In genomic region chr6:72730560-72730849, GRCm38 (mm10) we compare ENCODE assay signal across 8 mouse cellular contexts. TPM values are rescaled to one million over a fixed set of nuclear protein-coding genes. Genes with fewer than 3 reads are reported as not detected.
DNase-seq lines count a peak whose midpoint lies in the region; ATAC-seq and TF ChIP-seq lines count a peak whose summit lies in the region.

No protein-coding gene starts in this region.

- H3K9me3 ChIP-seq in hindbrain, embryonic 13.5 days: no peaks in the 10 kb centered on the region
- H3K9me3 ChIP-seq in midbrain, embryonic 11.5 days (ENCODE audit: control insufficient read depth, low read length): peaks cover 2% of the 10 kb centered on the region; the same call in 1 of the 2 replicates
- H3K9me3 ChIP-seq in liver, embryonic 12.5 days (replicated peaks): no peaks in the 10 kb centered on the region
- no peaks in the 10 kb centered on the region for H3K9me3 ChIP-seq in kidney, embryonic 14.5 days (ENCODE audit: control insufficient read depth, low read length)

- peak; percentile 78 for ATAC-seq in hindbrain, embryonic 13.5 days (ENCODE audit: low FRiP score)
- ATAC-seq in midbrain, embryonic 11.5 days (ENCODE audit: low FRiP score): peak; percentile 89
- ATAC-seq in liver, embryonic 12.5 days: no peak
- ATAC-seq in kidney, embryonic 14.5 days (ENCODE audit: low FRiP score, low TSS enrichment): no peak

- WGBS in hindbrain, embryonic 13.5 days: 12% methylated on average over 8 of the region's 8 CpGs
- WGBS in midbrain, embryonic 11.5 days: 11% methylated on average over 8 of the region's 8 CpGs
- WGBS in liver, embryonic 12.5 days (ENCODE audit: insufficient replicate concordance): 60% methylated on average over 8 of the region's 8 CpGs
- 47% methylated on average over 8 of the region's 8 CpGs for WGBS in kidney, embryonic 14.5 days

- peak overlapping the region; percentile 53 for H3K27ac ChIP-seq in hindbrain, embryonic 13.5 days
- H3K27ac ChIP-seq in midbrain, embryonic 11.5 days (ENCODE audit: low read depth, low read length): peak overlapping the region; percentile 86
- H3K27ac ChIP-seq in liver, embryonic 12.5 days: no peak overlapping the region
- no peak overlapping the region for H3K27ac ChIP-seq in kidney, embryonic 14.5 days (ENCODE audit: low read depth, low read length)

- H3K9ac ChIP-seq in hindbrain, embryonic 13.5 days: no peak overlapping the region
- H3K9ac ChIP-seq in midbrain, embryonic 11.5 days (ENCODE audit: low read length): peak overlapping the region; percentile 2; the same call in 1 of the 2 replicates
- H3K9ac ChIP-seq in liver, embryonic 12.5 days: no peak overlapping the region
- no peak overlapping the region for H3K9ac ChIP-seq in kidney, embryonic 14.5 days (ENCODE audit: low read depth, low read length)

- no peak overlapping the region for H3K4me3 ChIP-seq in hindbrain, embryonic 13.5 days
- no peak overlapping the region for H3K4me3 ChIP-seq in midbrain, embryonic 11.5 days (ENCODE audit: low read depth, low read length)
- no peak overlapping the region for H3K4me3 ChIP-seq in liver, embryonic 12.5 days
- H3K4me3 ChIP-seq in kidney, embryonic 14.5 days (ENCODE audit: low read length): no peak overlapping the region

- DNase-seq in brain, embryonic 14.5 days (ENCODE audit: low read depth): peak; percentile 92
- peak; percentile 84 for DNase-seq in embryo, embryonic 10.5 days (ENCODE audit: low spot score)
- DNase-seq in midbrain, embryonic 11.5 days (ENCODE audit: low spot score, missing footprints): no peak
- DNase-seq in lung, adult 18-20 months: no peak
- DNase-seq in urinary bladder, postnatal 14 days (ENCODE audit: low spot score): no peak

- H3K4me1 ChIP-seq in hindbrain, embryonic 13.5 days (replicated peaks): peaks cover 52% of the 10 kb centered on the region
- H3K4me1 ChIP-seq in midbrain, embryonic 11.5 days (ENCODE audit: control insufficient read depth, insufficient read depth, low read length): peaks cover 37% of the 10 kb centered on the region
- peaks cover 8% of the 10 kb centered on the region for H3K4me1 ChIP-seq in liver, embryonic 12.5 days
- peaks cover 32% of the 10 kb centered on the region for H3K4me1 ChIP-seq in kidney, embryonic 14.5 days (ENCODE audit: control insufficient read depth, insufficient read depth, low read length)

- H3K36me3 ChIP-seq in hindbrain, embryonic 13.5 days: no peaks in the 10 kb centered on the region
- H3K36me3 ChIP-seq in midbrain, embryonic 11.5 days (ENCODE audit: control insufficient read depth, insufficient read depth, low read length): no peaks in the 10 kb centered on the region
- H3K36me3 ChIP-seq in liver, embryonic 12.5 days: no peaks in the 10 kb centered on the region
- no peaks in the 10 kb centered on the region for H3K36me3 ChIP-seq in kidney, embryonic 14.5 days (ENCODE audit: control insufficient read depth, insufficient read depth, low read length)

- no peak for TF ChIP-seq POLR2A in brain, embryonic 14.5 days (IDR thresholded peaks at IDR 0.05; ENCODE audit: borderline replicate concordance, extremely low read depth, insufficient read depth, insufficient read length, poor library complexity, severe bottlenecking)

- H3K4me2 ChIP-seq in hindbrain, embryonic 13.5 days: 0 out of 2 replicates have a peak overlapping the region, but pooled peaks have one; percentile 8
- H3K4me2 ChIP-seq in midbrain, embryonic 11.5 days: peak overlapping the region; percentile 17; the same call in 1 of the 2 replicates
- H3K4me2 ChIP-seq in liver, embryonic 12.5 days: no peak overlapping the region
- H3K4me2 ChIP-seq in kidney, embryonic 14.5 days (replicated peaks; ENCODE audit: low read depth, low read length): no peak overlapping the region

- no peaks in the 10 kb centered on the region for H3K27me3 ChIP-seq in hindbrain, embryonic 13.5 days
- H3K27me3 ChIP-seq in midbrain, embryonic 11.5 days (ENCODE audit: control insufficient read depth, insufficient read depth, low read length): no peaks in the 10 kb centered on the region
- no peaks in the 10 kb centered on the region for H3K27me3 ChIP-seq in liver, embryonic 12.5 days (replicated peaks)
- H3K27me3 ChIP-seq in kidney, embryonic 14.5 days (ENCODE audit: control insufficient read depth, insufficient read depth, low read length): no peaks in the 10 kb centered on the region

- no peak for TF ChIP-seq CTCF in brain, embryonic 14.5 days (IDR thresholded peaks at IDR 0.05; ENCODE audit: borderline replicate concordance, extremely low read depth, insufficient read depth, insufficient read length)

RNA-seq across cellular contexts. Expression of gene Tcf7l1, which starts 58.5 kb away (rescaled TPM):
- polyA plus RNA-seq in brain, embryonic 14.5 days (2012; rRNA removed): 13.1 and 14.5 TPM in 2 replicates
- 7.4 and 8.0 TPM in 2 replicates for polyA plus RNA-seq in hindbrain, embryonic 13.5 days (2015; fragmentation: Nextera tagmentation; extraction: Ambion mirVana)
- 16.7 and 19.8 TPM in 2 replicates for polyA plus RNA-seq in midbrain, embryonic 11.5 days (2014; fragmentation: Nextera tagmentation; extraction: Ambion mirVana)
- polyA plus RNA-seq in liver, embryonic 12.5 days (2016; fragmentation: Nextera tagmentation; extraction: Ambion mirVana): 6.7 and 7.8 TPM in 2 replicates
- polyA plus RNA-seq in kidney, embryonic 14.5 days (2014; fragmentation: Nextera tagmentation; extraction: Ambion mirVana): 38.7 and 48.8 TPM in 2 replicates

Comparison
In these comparisons a context has a peak if more than half of its experiments do, and no peak if none do; other contexts are left out.
1. DNase-seq: peak in brain, embryonic 14.5 days (single experiment) and embryo, embryonic 10.5 days (single experiment); none in midbrain, embryonic 11.5 days (single experiment), lung, adult 18-20 months (0 of 2) and urinary bladder, postnatal 14 days (single experiment).
2. ATAC-seq: peak in hindbrain, embryonic 13.5 days (single experiment) and midbrain, embryonic 11.5 days (single experiment); none in liver, embryonic 12.5 days (single experiment) and kidney, embryonic 14.5 days (single experiment).
3. H3K27ac ChIP-seq: peak in hindbrain, embryonic 13.5 days (single experiment) and midbrain, embryonic 11.5 days (single experiment); none in liver, embryonic 12.5 days (single experiment) and kidney, embryonic 14.5 days (single experiment).
4. H3K4me2 ChIP-seq: peak in hindbrain, embryonic 13.5 days (single experiment) and midbrain, embryonic 11.5 days (single experiment); none in liver, embryonic 12.5 days (single experiment) and kidney, embryonic 14.5 days (single experiment).